8 mouse cellular contexts compared by ENCODE assay signal in genomic region chr5:41708051-41708630, GRCm38 (mm10). TPM values are rescaled to one million over a fixed set of nuclear protein-coding genes. Genes with fewer than 3 reads are reported as not detected.
DNase-seq lines count a peak whose midpoint lies in the region; ATAC-seq and TF ChIP-seq lines count a peak whose summit lies in the region.

Gene Rab28 (minus strand): TSS chr5:41708157.

- peak; percentile 94 for ATAC-seq in common myeloid progenitor, adult 5-6 weeks (replicated peaks; ENCODE audit: low read depth, poor library complexity, severe bottlenecking)
- ATAC-seq in hindbrain, postnatal 0 days, result peak; percentile 98
- peak; percentile 92 for ATAC-seq in megakaryocyte, adult 5-6 weeks (ENCODE audit: poor library complexity, severe bottlenecking)

- peak; percentile 98 for DNase-seq in ZHBTc4 (ENCODE audit: low read depth, low spot score)
- DNase-seq in gastrocnemius, adult 2 months, result peak; percentile 94
- DNase-seq in hindbrain, postnatal 0 days (ENCODE audit: low spot score), result peak; percentile 97
- DNase-seq in left cerebral cortex, adult 2 months (ENCODE audit: extremely low spot score in 1 of 2, low spot score in 2 of 2), result peak; percentile 93 to 94
- DNase-seq in right cerebral cortex, adult 2 months (ENCODE audit: low spot score in 2 of 2), result peak; percentile 96 to 99
- DNase-seq in urinary bladder, postnatal 14 days (ENCODE audit: low spot score), result peak; percentile 95

- 2% methylated on average over 30 of the region's 34 CpGs for WGBS in hindbrain, postnatal 0 days

- no peak for TF ChIP-seq CTCF in gastrocnemius, adult 2 months (IDR thresholded peaks at IDR 0.05)
- 0 out of 2 replicates have a peak, but pooled peaks have one; percentile 10 for TF ChIP-seq CTCF in hindbrain, postnatal 0 days (IDR thresholded peaks at IDR 0.05; ENCODE audit: low read depth)
- TF ChIP-seq CTCF in left cerebral cortex, adult 2 months (IDR thresholded peaks at IDR 0.05), result no peak; the same call in 1 of the 2 replicates

- H3K27me3 ChIP-seq in hindbrain, postnatal 0 days (ENCODE audit: insufficient read depth, low read length), result no peaks in the 10 kb centered on the region

- H3K4me3 ChIP-seq in gastrocnemius, adult 2 months, result peak within 1 kb of the TSS; percentile 82
- H3K4me3 ChIP-seq in hindbrain, postnatal 0 days (ENCODE audit: low read length), result peak within 1 kb of the TSS; percentile 98
- peak within 1 kb of the TSS; percentile 92 for H3K4me3 ChIP-seq in left cerebral cortex, adult 2 months

- intact Hi-C loops in gastrocnemius, adult 2 months (cut with DNase I), result loop anchor here (10.0 kb wide), 1 partner anchor 137 kb away; the partner anchor contains the start of gene Bod1l
- intact Hi-C loops in left cerebral cortex, adult 2 months (cut with DNase I), result loop anchor here (1.0 to 5.0 kb wide), 3 partner anchors 57 to 581 kb away; partner anchors contain the start of gene Bod1l

- H3K9ac ChIP-seq in hindbrain, postnatal 0 days (replicated peaks; ENCODE audit: low read length), result peak within 1 kb of the TSS; percentile 91

- H3K27ac ChIP-seq in gastrocnemius, adult 2 months, result peak within 1 kb of the TSS; percentile 93
- peak within 1 kb of the TSS; percentile 90 for H3K27ac ChIP-seq in hindbrain, postnatal 0 days
- peak within 1 kb of the TSS; percentile 98 for H3K27ac ChIP-seq in left cerebral cortex, adult 2 months

- H3K4me2 ChIP-seq in hindbrain, postnatal 0 days (ENCODE audit: low read depth, low read length), result peak within 1 kb of the TSS; percentile 75

- no peaks in the 10 kb centered on the region for H3K9me3 ChIP-seq in hindbrain, postnatal 0 days (ENCODE audit: low read length)

- no peaks in the 10 kb centered on the region for H3K36me3 ChIP-seq in hindbrain, postnatal 0 days (ENCODE audit: insufficient read depth, low read length)

- H3K4me1 ChIP-seq in hindbrain, postnatal 0 days (ENCODE audit: insufficient read depth, low read length), result peaks cover 5% of the 10 kb centered on the region; the same call in 1 of the 2 replicates

RNA-seq across cellular contexts. Expression of gene Rab28, which starts in this region (rescaled TPM):
- total RNA-seq in common myeloid progenitor, adult 5-6 weeks (2017), result 25.7 and 34.8 TPM in 2 replicates
- total RNA-seq in gastrocnemius, adult 2 months (2021), result 10 to 100 TPM; 83.0 to 98.9 TPM
- 39.2 and 45.5 TPM in 2 replicates for total RNA-seq in hindbrain, postnatal 0 days (2014; rRNA removed)
- polyA plus RNA-seq in hindbrain, postnatal 0 days (2015; fragmentation: Nextera tagmentation; extraction: Ambion mirVana), result 46.0 and 50.1 TPM in 2 replicates
- total RNA-seq in left cerebral cortex, adult 2 months (2021), result 10 to 100 TPM; 76.4 to 83.0 TPM
- 37.6 and 38.7 TPM in 2 replicates for total RNA-seq in megakaryocyte, adult 5-6 weeks (2015)
- 23.7 and 30.2 TPM in 2 replicates for total RNA-seq in megakaryocyte, adult 5-6 weeks (2017)

Comparison
In these comparisons a context has a peak if more than half of its experiments do, and no peak if none do; other contexts are left out.
1. Peak in every context shown above with its lines: DNase-seq, ATAC-seq, H3K4me3 ChIP-seq and H3K27ac ChIP-seq.